Mouse (Mus musculus) lung, postnatal 0 days (tissue): ENCODE data around the gene Sucnr1. TPM values are rescaled to one million over a fixed set of nuclear protein-coding genes. Genes with fewer than 3 reads are reported as not detected.
A peak's percentile ranks its signal among the peaks of the same experiment; 100 is the strongest.

Experiments
- ATAC-seq: fragments of 200-750 bp; cut with Nextera tagmentation; 2 replicates; pipeline ENCODE4 v1.8.0; 2017; ENCODE audit warnings: moderate library complexity
- DNase-seq: peaks from one replicate; pipeline ENCODE4 v3.0.0-alpha.2; 2016; ENCODE audit warnings: low spot score
- H3K27ac ChIP-seq: fragments of 300-500 bp; sonication (generic); 2 replicates; pipeline ENCODE4 v1.5.1; 2014; ENCODE audit warnings: antibody characterized with exemption, mild to moderate bottlenecking, low read length, mixed read lengths
- H3K27me3 ChIP-seq: fragments of 300-500 bp; sonication (generic); replicated peaks from 2 replicates; pipeline ENCODE4 v1.6.1; 2014; ENCODE audit warnings: low read length, mixed read lengths; ENCODE audit not compliant: insufficient read depth
- H3K36me3 ChIP-seq: fragments of 300-500 bp; sonication (generic); 2 replicates; pipeline ENCODE4 v1.6.1; 2014; ENCODE audit warnings: low read length, mixed read lengths; ENCODE audit not compliant: insufficient read depth
- H3K4me1 ChIP-seq: fragments of 300-500 bp; sonication (generic); 2 replicates; pipeline ENCODE4 v1.6.1; 2014; ENCODE audit warnings: antibody characterized with exemption, low read depth, low read length, mixed read lengths; ENCODE audit not compliant: insufficient read depth
- H3K4me2 ChIP-seq: fragments of 300-500 bp; sonication (generic); replicated peaks from 2 replicates; pipeline ENCODE4 v1.6.1; 2014; ENCODE audit warnings: low read depth, mild to moderate bottlenecking, low read length, moderate library complexity, mixed read lengths
- H3K4me3 ChIP-seq: fragments of 300-500 bp; sonication (generic); 2 replicates; pipeline ENCODE4 v1.5.1; 2014; ENCODE audit warnings: low read depth, low read length
- H3K9ac ChIP-seq: fragments of 300-500 bp; sonication (generic); replicated peaks from 2 replicates; pipeline ENCODE4 v1.6.1; 2014; ENCODE audit warnings: low read depth, mild to moderate bottlenecking
- H3K9me3 ChIP-seq: fragments of 300-500 bp; sonication (generic); 2 replicates; pipeline ENCODE4 v1.6.1; 2016; ENCODE audit warnings: low read length, mixed read lengths
- CTCF ChIP-seq: IDR thresholded peaks from 2 replicates; pipeline ENCODE4 v1.5.1; 2016; ENCODE audit warnings: antibody characterized with exemption, mild to moderate bottlenecking
- EP300 ChIP-seq: IDR thresholded peaks from 2 replicates; pipeline ENCODE4 v1.6.1; 2016; ENCODE audit warnings: antibody characterized with exemption, mild to moderate bottlenecking, control low read depth
- WGBS: fragments of 180-500 bp; shearing (Covaris S2); extraction: QIAGEN DNeasy Blood & Tissue Kit; methylation state at CpG from one replicate; pipeline ENCODE4 v1.1.7; 2014; 5-methylcytosine and 5-hydroxymethylcytosine counted together
- polyA plus RNA-seq: library from polyadenylated mRNA; unstranded; fragments of >200 nt; fragmentation: Nextera tagmentation; extraction: Ambion mirVana; gene quantifications from 2 replicates; pipeline ENCODE4 v1.2.1, GENCODE M21; 2015

Gene Sucnr1
- polyA plus RNA-seq, 1 experiment from 2014 or later: not detected

DNA sequence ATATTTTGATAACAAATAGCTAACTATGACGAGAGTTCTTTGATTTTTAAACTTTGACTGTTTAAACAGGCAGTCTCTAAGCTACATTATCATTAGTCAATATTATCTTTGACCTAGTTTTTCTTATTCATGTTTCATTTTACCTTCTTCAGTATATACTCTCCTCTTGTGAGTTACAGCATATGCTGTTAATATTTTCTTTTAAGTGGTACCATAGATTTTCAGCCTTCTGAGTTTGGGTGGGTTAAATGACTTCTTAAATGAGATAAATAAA lies 23.9 kb upstream of the Sucnr1 start:
- 28% methylated on average over 1 of the region's 1 CpGs for WGBS
- Histone ChIP-seq H3K9ac (no peak overlapping the region), H3K27me3 (no peaks in the 10 kb centered on the region), H3K4me2 (no peak overlapping the region), H3K27ac (no peak overlapping the region), H3K4me1 (no peaks in the 10 kb centered on the region), H3K36me3 (no peaks in the 10 kb centered on the region), H3K4me3 (no peak overlapping the region), H3K9me3 (no peaks in the 10 kb centered on the region)
- DNase-seq: no peak
- TF ChIP-seq CTCF: no peak
- no peak for TF ChIP-seq EP300
- ATAC-seq: no peak

DNA sequence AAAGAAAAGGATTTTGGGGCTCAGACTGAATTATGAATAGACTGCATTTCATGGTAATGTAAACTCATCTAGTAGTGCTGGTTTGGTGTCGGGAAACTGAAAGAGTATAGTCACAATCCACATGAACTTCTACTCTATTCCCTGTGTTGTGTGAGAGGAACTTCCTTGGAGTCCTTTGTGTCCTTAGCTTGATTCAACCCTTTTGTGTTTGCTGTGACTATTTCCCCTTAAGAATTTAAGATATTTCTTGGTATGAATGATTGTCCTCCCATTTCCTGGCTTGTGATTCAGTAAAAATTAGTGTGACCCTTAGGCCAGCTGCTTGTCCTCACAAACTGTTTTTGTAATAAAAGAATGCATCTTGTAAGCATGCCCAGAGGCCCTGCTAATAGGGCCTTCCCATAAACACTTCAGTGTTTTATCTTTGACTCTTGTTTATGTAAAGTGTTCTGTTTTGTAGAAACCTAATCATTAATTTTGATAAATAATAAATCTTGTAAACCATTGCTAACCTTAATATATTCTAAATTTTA lies 2.7 kb upstream of the Sucnr1 start:
- DNase-seq: peak; percentile 60

DNA sequence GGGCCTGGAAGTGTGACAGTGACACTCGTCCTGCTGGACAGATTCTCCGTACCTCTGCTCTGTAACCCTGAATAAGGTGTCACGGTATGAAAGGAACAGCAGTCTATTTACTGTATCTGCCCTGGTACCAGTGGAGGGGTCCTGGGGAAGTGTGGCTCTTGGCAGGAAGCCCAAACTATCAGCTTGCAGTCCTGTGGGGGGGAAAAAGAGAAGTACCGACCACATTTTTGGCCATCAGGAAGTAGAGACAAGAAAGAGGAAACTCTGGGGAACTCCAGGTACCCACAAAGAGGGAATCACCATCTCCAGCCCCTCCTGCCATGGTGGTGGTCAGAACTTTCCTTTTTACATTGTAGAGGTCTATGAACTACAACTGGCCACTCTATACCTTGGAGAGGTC lies 1.1 kb upstream of the Sucnr1 start:
- no peak overlapping the region for H3K27ac ChIP-seq
- no peak for ATAC-seq

More for the DNA sequence above, 2.7 kb upstream of the Sucnr1 start:
- no peak overlapping the region for H3K9ac ChIP-seq
- H3K36me3 ChIP-seq: no peaks in the 10 kb centered on the region
- no peaks in the 10 kb centered on the region for H3K27me3 ChIP-seq
- TF ChIP-seq EP300: no peak
- TF ChIP-seq CTCF: no peak
- no peak for ATAC-seq
- H3K4me2 ChIP-seq: no peak overlapping the region
- H3K9me3 ChIP-seq: no peaks in the 10 kb centered on the region
- H3K4me3 ChIP-seq: no peak overlapping the region
- H3K4me1 ChIP-seq: 0 out of 2 replicates have a peak, but pooled peaks cover 3% of the 10 kb centered on the region
- 74% methylated on average over 1 of the region's 1 CpGs for WGBS
- no peak overlapping the region for H3K27ac ChIP-seq

GRCm38 (mm10) chr3:60082746-60083145 lies 1.1 kb downstream of the Sucnr1 start:
- DNase-seq (no peak), ATAC-seq (no peak)
- Histone ChIP-seq H3K9ac (no peak overlapping the region), H3K36me3 (no peaks in the 10 kb centered on the region), H3K9me3 (no peaks in the 10 kb centered on the region), H3K4me1 (0 out of 2 replicates have a peak, but pooled peaks cover 3% of the 10 kb centered on the region), H3K27me3 (no peaks in the 10 kb centered on the region), H3K4me3 (no peak overlapping the region), H3K4me2 (no peak overlapping the region), H3K27ac (no peak overlapping the region)
- WGBS: 88% methylated on average over 3 of the region's 3 CpGs
- TF ChIP-seq CTCF (no peak), EP300 (no peak)

More for the DNA sequence above, 1.1 kb upstream of the Sucnr1 start:
- no peaks in the 10 kb centered on the region for H3K27me3 ChIP-seq
- no peak for TF ChIP-seq CTCF
- no peak for TF ChIP-seq EP300
- no peaks in the 10 kb centered on the region for H3K36me3 ChIP-seq
- no peak overlapping the region for H3K4me2 ChIP-seq
- H3K9ac ChIP-seq: no peak overlapping the region
- DNase-seq: no peak
- H3K9me3 ChIP-seq: no peaks in the 10 kb centered on the region
- H3K4me3 ChIP-seq: no peak overlapping the region
- WGBS: 27% methylated on average over 4 of the region's 4 CpGs
- 0 out of 2 replicates have a peak, but pooled peaks cover 3% of the 10 kb centered on the region for H3K4me1 ChIP-seq

- H3K4me2 ChIP-seq: no peak overlapping the region
- H3K27ac ChIP-seq: no peak overlapping the region
- DNase-seq (no peak), ATAC-seq (no peak)
- 0 out of 2 replicates have a peak, but pooled peaks cover 1% of the 10 kb centered on the region for H3K4me1 ChIP-seq
- no peak for TF ChIP-seq CTCF
- TF ChIP-seq EP300: no peak
- H3K36me3 ChIP-seq: no peaks in the 10 kb centered on the region
- H3K27me3 ChIP-seq: no peaks in the 10 kb centered on the region
- H3K9me3 ChIP-seq: no peaks in the 10 kb centered on the region
- no peak overlapping the region for H3K4me3 ChIP-seq
- 86% methylated on average over 2 of the region's 2 CpGs for WGBS
- no peak overlapping the region for H3K9ac ChIP-seq
Measured at GRCm38 (mm10) chr3:60085729-60086128, 4.1 kb downstream of the Sucnr1 start.

DNA sequence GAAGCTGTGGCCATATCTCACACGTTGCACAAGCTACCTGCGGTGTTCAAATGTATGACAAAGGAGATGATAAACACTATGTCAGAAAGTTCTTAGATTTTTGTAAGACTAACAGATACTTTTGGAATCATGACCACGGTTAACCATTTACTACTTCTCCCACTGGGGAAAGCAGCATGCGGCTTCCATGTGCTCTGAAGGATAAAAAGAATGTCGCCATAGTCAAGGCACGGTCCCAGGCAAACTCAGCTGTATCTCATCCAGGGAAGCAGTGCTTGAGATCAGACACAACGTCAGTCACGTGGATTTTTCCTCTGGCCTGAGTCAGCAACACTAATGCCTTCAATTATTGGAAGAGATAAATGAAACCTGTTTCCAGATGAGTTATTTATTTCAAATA lies 9.7 kb downstream of the Sucnr1 start:
- H3K9me3 ChIP-seq: no peaks in the 10 kb centered on the region
- no peak for ATAC-seq
- no peaks in the 10 kb centered on the region for H3K27me3 ChIP-seq
- no peak overlapping the region for H3K4me2 ChIP-seq
- DNase-seq: no peak
- H3K4me3 ChIP-seq: no peak overlapping the region
- no peak overlapping the region for H3K27ac ChIP-seq
- TF ChIP-seq CTCF (no peak), EP300 (no peak)
- WGBS: 70% methylated on average over 8 of the region's 8 CpGs
- H3K4me1 ChIP-seq: no peaks in the 10 kb centered on the region
- H3K9ac ChIP-seq: no peak overlapping the region
- H3K36me3 ChIP-seq: no peaks in the 10 kb centered on the region
